Mouse (Mus musculus): ENCODE data around the gene Napepld. TPM values are rescaled to one million over a fixed set of nuclear protein-coding genes. Genes with fewer than 3 reads are reported as not detected.

The Napepld gene
- total and polyA plus RNA-seq, 3 experiments: 1.6 to 1.8 (median 1.7) TPM

DNA sequence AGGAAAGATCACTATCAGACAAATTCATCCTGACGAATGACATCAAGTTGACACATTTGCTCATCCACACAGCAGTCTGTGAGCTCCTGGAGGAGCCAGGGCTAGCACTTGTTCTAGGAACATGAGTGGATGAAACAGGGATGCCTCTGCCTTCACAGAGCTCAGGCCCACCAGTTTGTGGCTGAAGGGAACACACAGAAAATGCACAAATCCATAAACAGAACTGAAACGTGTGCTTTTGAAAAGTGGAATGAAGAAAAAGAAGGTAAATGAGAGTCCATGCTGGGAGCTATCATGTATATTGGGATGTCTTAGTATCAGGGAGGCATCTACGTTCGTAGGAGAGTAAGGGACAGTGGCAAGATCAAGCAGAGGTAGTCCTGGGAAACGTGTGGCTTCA, 27.9 kb upstream of the Napepld start:
- DNase-seq (ENCODE audit: extremely low read depth): no peak
- no peaks in the 10 kb centered on the region for H3K27me3 ChIP-seq (replicated peaks)
- H3K4me2 ChIP-seq (ENCODE audit: insufficient read depth, low read depth, poor library complexity, severe bottlenecking): no peak overlapping the region
- peaks cover 0 to 6% of the 10 kb centered on the region in 2 experiments for H3K36me3 ChIP-seq (replicated peaks in 1 of 2; ENCODE audit: control insufficient read depth in 1 of 2, insufficient read depth in 1 of 2, low read length in 1 of 2)
- H3K4me1 ChIP-seq (ENCODE audit: control insufficient read depth in 1 of 2, insufficient read depth in 2 of 2): peaks cover 0 to 10% of the 10 kb centered on the region in 2 experiments; a peak in 2 of 4 replicates
- H3K79me2 ChIP-seq (replicated peaks; ENCODE audit: control insufficient read depth, extremely low read depth, insufficient read depth, poor library complexity, severe bottlenecking): no peaks in the 10 kb centered on the region
- in situ Hi-C loops (cut with MboI; ENCODE audit: low pct_ligation_motif_present, low pct_unique_long_range_greater_than_20kb, low sequenced_read_pairs) (no loop called here), dilution Hi-C loops (cut with MboI; ENCODE audit: extremely low pct_ligation_motif_present, extremely low pct_unique_long_range_greater_than_20kb, low sequenced_read_pairs) (no loop called here)
- TF ChIP-seq ZNF384 (IDR thresholded peaks at IDR 0.05; ENCODE audit: low read depth, low read length): no peak
- TF ChIP-seq MAFK (IDR thresholded peaks at IDR 0.05; ENCODE audit: insufficient replicate concordance, low read length): no peak
- TF ChIP-seq KAT2A (IDR thresholded peaks at IDR 0.05; ENCODE audit: insufficient replicate concordance, low read length): no peak
- TF ChIP-seq MYC (IDR thresholded peaks at IDR 0.05; ENCODE audit: low read depth, low read length): no peak
- no peak for TF ChIP-seq NELFE (IDR thresholded peaks at IDR 0.05; ENCODE audit: low read depth, low read length)
- TF ChIP-seq MXI1 (IDR thresholded peaks at IDR 0.05; ENCODE audit: low read depth, low read length): no peak
- no peak for TF ChIP-seq RCOR1 (conservative IDR thresholded peaks at IDR 0.05; ENCODE audit: low read depth, low read length)
- H3K9me3 ChIP-seq (replicated peaks; ENCODE audit: low read length): no peaks in the 10 kb centered on the region
- no peak overlapping the region for H3K9ac ChIP-seq (ENCODE audit: insufficient read depth, low read depth)
- H3K27ac ChIP-seq (ENCODE audit: insufficient read depth, low read depth): no peak overlapping the region
- no peak overlapping the region for H3K4me3 ChIP-seq (replicated peaks in 1 of 3; ENCODE audit: low read depth in 2 of 3, low read length in 2 of 3, poor library complexity in 1 of 3)

- no peaks in the 10 kb centered on the region for H3K27me3 ChIP-seq (replicated peaks)
- H3K9ac ChIP-seq (ENCODE audit: insufficient read depth, low read depth): no peak overlapping the region
- TF ChIP-seq ZKSCAN1 (IDR thresholded peaks at IDR 0.05; ENCODE audit: borderline replicate concordance, low read depth, low read length) (no peak), JUND (conservative IDR thresholded peaks at IDR 0.05; ENCODE audit: low read depth, low read length) (no peak), TCF12 (IDR thresholded peaks at IDR 0.05; ENCODE audit: low read depth, low read length) (no peak)
- H3K4me2 ChIP-seq (ENCODE audit: insufficient read depth, low read depth, poor library complexity, severe bottlenecking): no peak overlapping the region
- H3K4me3 ChIP-seq (replicated peaks in 1 of 3; ENCODE audit: low read depth in 2 of 3, low read length in 2 of 3, poor library complexity in 1 of 3): no peak overlapping the region
- dilution Hi-C loops (cut with MboI; ENCODE audit: extremely low pct_ligation_motif_present, extremely low pct_unique_long_range_greater_than_20kb, low sequenced_read_pairs) (no loop called here), in situ Hi-C loops (cut with MboI; ENCODE audit: low pct_ligation_motif_present, low pct_unique_long_range_greater_than_20kb, low sequenced_read_pairs) (no loop called here)
- no peak overlapping the region for H3K27ac ChIP-seq (ENCODE audit: insufficient read depth, low read depth)
- no peaks in the 10 kb centered on the region for H3K36me3 ChIP-seq (replicated peaks in 1 of 2; ENCODE audit: control insufficient read depth in 1 of 2, insufficient read depth in 1 of 2, low read length in 1 of 2)
- DNase-seq (ENCODE audit: extremely low read depth): no peak
- H3K9me3 ChIP-seq (replicated peaks; ENCODE audit: low read length): no peaks in the 10 kb centered on the region
- H3K79me2 ChIP-seq (replicated peaks; ENCODE audit: control insufficient read depth, extremely low read depth, insufficient read depth, poor library complexity, severe bottlenecking): no peaks in the 10 kb centered on the region
- H3K4me1 ChIP-seq (ENCODE audit: control insufficient read depth in 1 of 2, insufficient read depth in 2 of 2): peaks cover 0 to 5% of the 10 kb centered on the region in 2 experiments; a peak in 1 of 4 replicates
Measured at GRCm38 (mm10) chr5:21724872-21725271, 23.7 kb upstream of the Napepld start.

DNA sequence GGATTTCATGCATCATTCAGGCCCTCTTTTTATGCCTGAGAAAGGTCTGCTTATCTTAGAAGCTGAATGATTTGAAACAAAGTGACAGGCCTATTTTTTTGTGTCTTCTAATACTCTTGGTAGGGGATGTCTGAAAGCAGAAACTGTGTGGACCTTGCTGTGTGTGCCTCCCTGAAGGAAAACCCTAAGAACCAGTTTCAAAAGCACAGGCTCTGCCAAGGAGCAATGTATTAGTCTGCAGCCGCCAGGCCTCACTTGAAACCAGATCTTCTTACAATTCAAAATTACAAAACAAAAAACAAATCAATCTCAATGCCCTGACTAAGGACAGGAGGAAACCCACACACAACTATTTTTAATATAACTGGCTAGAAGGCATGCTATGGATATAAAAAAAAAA, 23.2 kb upstream of the Napepld start:
- Histone ChIP-seq H3K27ac (ENCODE audit: insufficient read depth, low read depth) (no peak overlapping the region), H3K4me3 (replicated peaks in 1 of 3; ENCODE audit: low read depth in 2 of 3, low read length in 2 of 3, poor library complexity in 1 of 3) (no peak overlapping the region), H3K4me2 (ENCODE audit: insufficient read depth, low read depth, poor library complexity, severe bottlenecking) (no peak overlapping the region), H3K4me1 (ENCODE audit: control insufficient read depth in 1 of 2, insufficient read depth in 2 of 2) (peaks cover 0 to 5% of the 10 kb centered on the region in 2 experiments; a peak in 1 of 4 replicates), H3K9ac (ENCODE audit: insufficient read depth, low read depth) (no peak overlapping the region), H3K9me3 (replicated peaks; ENCODE audit: low read length) (no peaks in the 10 kb centered on the region), H3K79me2 (replicated peaks; ENCODE audit: control insufficient read depth, extremely low read depth, insufficient read depth, poor library complexity, severe bottlenecking) (no peaks in the 10 kb centered on the region), H3K27me3 (replicated peaks) (no peaks in the 10 kb centered on the region), H3K36me3 (replicated peaks in 1 of 2; ENCODE audit: control insufficient read depth in 1 of 2, insufficient read depth in 1 of 2, low read length in 1 of 2) (no peaks in the 10 kb centered on the region)
- TF ChIP-seq EP300 (IDR thresholded peaks at IDR 0.05; ENCODE audit: low read length) (no peak), TBP (conservative IDR thresholded peaks at IDR 0.05; ENCODE audit: low read depth, low read length) (no peak), MEF2A (IDR thresholded peaks at IDR 0.05; ENCODE audit: borderline replicate concordance, low read depth, low read length) (no peak), KAT2A (IDR thresholded peaks at IDR 0.05; ENCODE audit: insufficient replicate concordance, low read length) (no peak), ZNF384 (IDR thresholded peaks at IDR 0.05; ENCODE audit: low read depth, low read length) (no peak), SMC3 (IDR thresholded peaks at IDR 0.05; ENCODE audit: low read depth, low read length) (no peak), ZMIZ1 (IDR thresholded peaks at IDR 0.05; ENCODE audit: low read depth, low read length) (no peak), MAX (IDR thresholded peaks at IDR 0.05; ENCODE audit: low read length) (no peak), UBTF (IDR thresholded peaks at IDR 0.05; ENCODE audit: low read depth, low read length) (no peak), RCOR1 (conservative IDR thresholded peaks at IDR 0.05; ENCODE audit: low read depth, low read length) (no peak), CTCF (conservative IDR thresholded peaks at IDR 0.05 in 1 of 2, IDR thresholded peaks at IDR 0.05 in 1 of 2; ENCODE audit: low read depth in 2 of 2, low read length in 2 of 2) (no peak), MYC (IDR thresholded peaks at IDR 0.05; ENCODE audit: low read depth, low read length) (no peak), MAFK (IDR thresholded peaks at IDR 0.05; ENCODE audit: insufficient replicate concordance, low read length) (no peak), RAD21 (IDR thresholded peaks at IDR 0.05; ENCODE audit: low read depth, low read length) (no peak), IRF4 (IDR thresholded peaks at IDR 0.05; ENCODE audit: low read depth, low read length) (no peak), POLR2AphosphoS2 (IDR thresholded peaks at IDR 0.05; ENCODE audit: low read depth, low read length) (no peak), ZC3H11A (IDR thresholded peaks at IDR 0.05; ENCODE audit: low read depth, low read length) (no peak), SIN3A (IDR thresholded peaks at IDR 0.05; ENCODE audit: low read length) (no peak)
- dilution Hi-C loops (cut with MboI; ENCODE audit: extremely low pct_ligation_motif_present, extremely low pct_unique_long_range_greater_than_20kb, low sequenced_read_pairs): no loop called here
- in situ Hi-C loops (cut with MboI; ENCODE audit: low pct_ligation_motif_present, low pct_unique_long_range_greater_than_20kb, low sequenced_read_pairs): no loop called here
- no peak for DNase-seq (ENCODE audit: extremely low read depth)
